Mouse (Mus musculus) hindbrain, embryonic 13.5 days (tissue): ENCODE data around the gene Mrpl28. TPM values are rescaled to one million over a fixed set of nuclear protein-coding genes. Genes with fewer than 3 reads are reported as not detected.
"Not testable (repeated sequence)": the region's sequence is repeated elsewhere in the genome, so short reads cannot be mapped to it uniquely, and the experiment has no call there.

Experiments used
- ATAC-seq: fragments of 200-750 bp; cut with Nextera tagmentation; 2 replicates; pipeline ENCODE4 v1.8.0; 2017; ENCODE audit warnings: moderate TSS enrichment; ENCODE audit not compliant: low FRiP score
- H3K27ac ChIP-seq: fragments of 300-500 bp; sonication (generic); 2 replicates; pipeline ENCODE4 v1.5.1; 2015; ENCODE audit warnings: inconsistent platforms, mild to moderate bottlenecking, moderate library complexity
- H3K27me3 ChIP-seq: fragments of 300-500 bp; sonication (generic); 2 replicates; pipeline ENCODE4 v1.6.1; 2015; ENCODE audit warnings: mild to moderate bottlenecking, inconsistent platforms
- H3K36me3 ChIP-seq: fragments of 300-500 bp; sonication (generic); 2 replicates; pipeline ENCODE4 v1.6.1; 2015; ENCODE audit warnings: mild to moderate bottlenecking, inconsistent platforms
- H3K4me1 ChIP-seq: fragments of 300-500 bp; sonication (generic); replicated peaks from 2 replicates; pipeline ENCODE4 v1.6.1; 2015; ENCODE audit warnings: inconsistent platforms
- H3K4me2 ChIP-seq: fragments of 300-500 bp; sonication (generic); 2 replicates; pipeline ENCODE4 v1.6.1; 2015; ENCODE audit warnings: inconsistent platforms, mild to moderate bottlenecking, moderate library complexity
- H3K4me3 ChIP-seq: fragments of 300-500 bp; sonication (generic); 2 replicates; pipeline ENCODE4 v1.5.1; 2015; ENCODE audit warnings: mild to moderate bottlenecking, inconsistent platforms
- H3K9ac ChIP-seq: fragments of 300-500 bp; sonication (generic); 2 replicates; pipeline ENCODE4 v1.6.1; 2015; ENCODE audit warnings: mild to moderate bottlenecking, inconsistent platforms
- H3K9me3 ChIP-seq: fragments of 300-500 bp; sonication (generic); 2 replicates; pipeline ENCODE4 v1.6.1; 2016; ENCODE audit warnings: inconsistent platforms
- WGBS: fragments of 180-500 bp; shearing (Covaris S2); methylation state at CpG from one replicate; pipeline ENCODE4 v1.1.7; 2015; 5-methylcytosine and 5-hydroxymethylcytosine counted together
- polyA plus RNA-seq: library from polyadenylated mRNA; unstranded; fragments of >200 nt; fragmentation: Nextera tagmentation; extraction: Ambion mirVana; gene quantifications from 2 replicates; pipeline ENCODE4 v1.2.1, GENCODE M21; 2015

The Mrpl28 gene
- polyA plus RNA-seq, 1 experiment from 2014 or later, result 178 TPM

DNA sequence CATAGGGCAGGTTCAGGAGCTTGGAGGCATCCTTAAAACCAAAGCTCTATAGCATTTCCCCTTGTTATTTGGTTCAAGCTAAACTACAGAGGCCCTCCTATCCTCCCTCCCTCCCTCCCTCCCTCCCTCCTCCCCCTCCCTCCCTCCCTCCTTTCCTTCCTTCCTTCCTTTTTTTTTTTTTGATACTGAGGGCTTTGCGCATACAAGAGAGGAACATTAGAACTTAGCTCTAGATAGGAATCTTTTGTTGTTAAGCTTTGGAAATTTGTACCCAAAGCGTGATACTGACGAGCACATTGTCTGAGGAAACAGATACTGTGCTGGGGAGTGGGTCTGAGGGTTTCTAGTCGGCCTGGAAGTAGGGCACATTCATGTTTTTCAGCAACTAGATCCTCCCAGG is 17.7 kb upstream of the Mrpl28 start:
- H3K4me3 ChIP-seq, result no peak overlapping the region
- H3K9ac ChIP-seq, result no peak overlapping the region
- H3K4me1 ChIP-seq, result no peaks in the 10 kb centered on the region
- 75% methylated on average over 4 of the region's 4 CpGs for WGBS
- H3K9me3 ChIP-seq, result no peaks in the 10 kb centered on the region
- H3K27ac ChIP-seq, result no peak overlapping the region
- H3K4me2 ChIP-seq, result no peak overlapping the region
- no peaks in the 10 kb centered on the region for H3K36me3 ChIP-seq
- ATAC-seq, result no peak
- peaks cover 6% of the 10 kb centered on the region for H3K27me3 ChIP-seq

DNA sequence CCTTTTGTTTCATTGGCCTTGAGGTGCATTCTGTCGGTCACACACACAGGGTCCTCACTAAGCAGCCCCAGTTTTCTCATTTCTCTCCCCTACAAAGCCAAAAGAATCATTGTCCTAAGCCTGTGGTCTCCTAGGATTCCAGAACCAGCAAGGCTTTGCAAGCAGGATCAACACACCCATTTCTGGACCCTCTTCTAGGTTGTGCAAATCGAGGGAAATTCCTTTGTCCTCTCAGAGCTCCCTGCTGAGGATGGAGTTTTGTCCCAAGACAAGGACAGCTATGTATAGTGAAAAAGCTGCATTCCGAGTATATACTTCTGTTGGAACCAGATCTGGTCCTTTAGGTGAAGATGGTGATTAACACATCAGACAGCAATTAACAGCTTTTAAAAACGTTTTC is 13.1 kb upstream of the Mrpl28 start:
- WGBS, result 25% methylated on average over 4 of the region's 4 CpGs
- Histone ChIP-seq H3K4me1 (peaks cover 7% of the 10 kb centered on the region), H3K27me3 (peaks cover 44% of the 10 kb centered on the region), H3K4me2 (no peak overlapping the region), H3K4me3 (no peak overlapping the region), H3K9me3 (no peaks in the 10 kb centered on the region), H3K36me3 (no peaks in the 10 kb centered on the region), H3K9ac (no peak overlapping the region), H3K27ac (no peak overlapping the region)
- no peak for ATAC-seq

DNA sequence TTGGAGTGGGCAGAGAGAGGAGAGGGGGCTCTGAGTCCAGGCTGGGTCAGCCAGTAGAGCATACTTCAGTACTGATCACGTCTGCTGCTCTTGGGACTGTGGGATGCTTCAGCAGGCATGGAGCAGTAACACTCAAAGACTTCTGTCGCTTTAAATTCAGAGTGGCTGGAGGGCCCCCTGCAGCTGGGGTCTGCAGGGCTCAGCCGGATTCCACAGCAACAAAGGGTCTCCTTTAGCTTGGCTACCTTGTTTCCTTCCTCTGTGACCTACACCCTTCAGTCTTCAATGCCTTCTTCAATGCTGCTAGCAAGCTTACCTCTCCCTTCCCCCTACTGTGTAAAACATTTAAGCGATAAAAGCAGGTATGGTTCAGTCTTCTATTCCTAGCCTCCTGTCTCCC is 12.3 kb upstream of the Mrpl28 start:
- Histone ChIP-seq H3K4me3 (no peak overlapping the region), H3K9me3 (no peaks in the 10 kb centered on the region), H3K4me2 (no peak overlapping the region), H3K36me3 (no peaks in the 10 kb centered on the region), H3K27ac (no peak overlapping the region), H3K4me1 (peaks cover 7% of the 10 kb centered on the region), H3K27me3 (peaks cover 53% of the 10 kb centered on the region), H3K9ac (no peak overlapping the region)
- 2% methylated on average over 4 of the region's 4 CpGs for WGBS
- ATAC-seq, result no peak

DNA sequence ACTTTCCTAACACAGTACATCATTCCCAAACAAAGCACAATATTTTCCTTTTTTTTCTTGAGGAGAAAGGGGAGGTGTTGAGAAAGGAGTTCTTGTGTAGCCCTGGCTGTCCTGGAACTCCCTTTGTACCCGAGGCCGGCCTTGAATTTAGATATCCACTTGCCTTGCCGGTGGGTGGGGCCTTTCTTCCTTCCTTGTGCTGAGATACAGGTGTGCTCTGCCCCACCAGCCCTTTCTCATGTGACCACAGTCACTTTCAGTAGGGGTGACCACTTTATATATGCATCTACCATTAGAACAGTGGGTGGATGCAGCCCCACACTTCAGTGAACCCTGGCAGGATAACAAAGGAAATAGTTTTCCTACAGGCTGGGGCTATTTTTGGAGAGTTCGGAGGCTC is 11.6 kb upstream of the Mrpl28 start:
- H3K36me3 ChIP-seq, result no peaks in the 10 kb centered on the region
- H3K4me3 ChIP-seq, result no peak overlapping the region
- no peaks in the 10 kb centered on the region for H3K9me3 ChIP-seq
- H3K4me1 ChIP-seq, result peaks cover 7% of the 10 kb centered on the region
- ATAC-seq, result no peak
- peaks cover 60% of the 10 kb centered on the region for H3K27me3 ChIP-seq
- no peak overlapping the region for H3K27ac ChIP-seq
- WGBS, result 21% methylated on average over 4 of the region's 4 CpGs
- H3K4me2 ChIP-seq, result no peak overlapping the region
- no peak overlapping the region for H3K9ac ChIP-seq

DNA sequence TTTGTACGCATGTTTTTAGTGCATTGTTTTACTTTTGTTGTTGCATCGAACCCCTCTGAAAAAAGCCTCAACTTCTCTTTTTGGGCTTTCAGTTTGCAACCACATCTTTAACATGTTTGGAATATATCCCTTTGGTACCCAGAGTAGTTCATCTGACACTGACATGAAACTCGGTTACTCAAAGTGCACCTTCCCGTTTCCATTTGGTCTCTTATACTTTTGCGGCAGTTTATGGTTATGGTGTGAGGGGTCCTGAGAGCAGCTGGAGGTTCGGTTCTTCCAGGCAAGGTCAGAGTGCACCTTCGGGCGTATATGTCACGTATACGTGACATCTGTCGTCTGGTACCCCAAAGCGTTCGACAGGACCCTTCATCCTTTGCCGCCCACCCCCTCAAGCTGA is 10.5 kb upstream of the Mrpl28 start:
- H3K9me3 ChIP-seq, result no peaks in the 10 kb centered on the region
- peaks cover 70% of the 10 kb centered on the region for H3K27me3 ChIP-seq
- H3K9ac ChIP-seq, result peak overlapping the region; percentile 88
- peaks cover 7% of the 10 kb centered on the region for H3K4me1 ChIP-seq
- H3K36me3 ChIP-seq, result no peaks in the 10 kb centered on the region
- peak; percentile 2; the same call in 1 of the 2 replicates for ATAC-seq
- H3K4me2 ChIP-seq, result peak overlapping the region; percentile 93
- WGBS, result 17% methylated on average over 14 of the region's 14 CpGs
- H3K27ac ChIP-seq, result peak overlapping the region; percentile 64; the same call in 1 of the 2 replicates
- H3K4me3 ChIP-seq, result peak overlapping the region; percentile 68

DNA sequence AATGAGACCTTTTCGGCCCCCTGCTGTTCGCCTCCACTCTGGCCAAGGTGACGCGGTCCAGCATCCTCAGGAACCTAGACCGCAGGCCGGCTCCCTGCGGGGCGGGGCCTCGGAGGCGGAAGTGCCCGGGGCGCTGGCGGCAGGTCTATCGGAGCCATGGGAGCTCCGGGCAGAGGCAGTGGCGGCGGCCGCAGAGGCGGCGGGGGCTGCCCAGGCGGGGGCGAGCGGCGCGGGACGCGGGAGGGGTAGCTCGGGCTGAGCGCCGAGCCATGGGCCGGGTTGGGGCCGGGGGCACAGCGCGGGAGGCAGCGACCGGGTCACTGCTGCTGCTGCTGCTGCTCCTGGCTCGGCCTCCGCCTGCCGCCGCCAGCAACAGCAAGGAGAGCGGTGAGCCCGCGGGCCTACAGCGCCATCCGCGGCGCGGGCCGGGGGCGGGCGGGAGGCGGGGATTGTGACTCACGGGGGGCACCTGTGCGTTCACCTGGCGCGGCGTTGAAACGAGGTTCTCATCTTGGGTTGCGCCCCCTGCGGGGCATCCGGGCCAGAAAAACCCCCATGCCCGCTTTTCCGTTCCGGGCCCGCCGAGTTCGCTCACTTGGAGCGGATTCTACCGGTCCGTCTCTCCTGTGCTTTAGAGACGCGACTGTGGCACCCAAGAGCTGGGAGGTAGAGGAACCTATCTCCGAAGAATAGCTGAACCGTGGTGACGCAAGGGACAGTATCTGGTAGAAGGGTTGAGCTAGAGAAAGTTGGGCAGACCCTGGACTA is 9.9 kb upstream of the Mrpl28 start, which contains the start of gene Tmem8:
Gene Tmem8, plus strand, starts transcription at position 119 of the 768 bp plus-strand sequence.
- peaks cover 7% of the 10 kb centered on the region for H3K4me1 ChIP-seq
- H3K36me3 ChIP-seq, result no peaks in the 10 kb centered on the region
- peak within 1 kb of the TSS; percentile 68 for H3K4me3 ChIP-seq
- H3K4me2 ChIP-seq, result peak within 1 kb of the TSS; percentile 93
- peak within 1 kb of the TSS; percentile 88 for H3K9ac ChIP-seq
- 1% methylated on average over 64 of the region's 75 CpGs for WGBS
- H3K27ac ChIP-seq, result peak within 1 kb of the TSS; percentile 64
- peaks cover 75% of the 10 kb centered on the region for H3K27me3 ChIP-seq
- peak; percentile 57 for ATAC-seq
- no peaks in the 10 kb centered on the region for H3K9me3 ChIP-seq

DNA sequence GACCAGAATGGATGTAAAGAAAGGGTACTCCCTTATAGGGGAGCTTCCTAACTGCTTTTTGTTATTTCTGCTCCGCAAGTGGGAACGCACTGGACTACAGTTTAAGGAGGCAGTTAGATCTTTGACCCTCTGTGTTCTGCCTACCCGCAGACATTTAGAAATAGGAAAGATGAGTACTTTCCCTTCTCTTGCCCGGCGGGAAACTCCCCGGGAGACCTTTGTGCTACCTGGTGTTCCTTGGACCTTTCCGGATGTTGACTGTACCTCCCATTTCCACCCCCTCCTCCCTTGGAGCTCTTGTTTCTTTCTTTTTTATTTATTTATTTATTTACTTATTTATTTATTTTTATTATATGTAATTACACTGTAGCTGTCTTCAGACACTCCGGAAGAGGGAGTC is 9.2 kb upstream of the Mrpl28 start:
- peak overlapping the region; percentile 68 for H3K4me3 ChIP-seq
- WGBS, result 9% methylated on average over 8 of the region's 8 CpGs
- H3K9me3 ChIP-seq, result no peaks in the 10 kb centered on the region
- H3K27me3 ChIP-seq, result peaks cover 82% of the 10 kb centered on the region
- peak overlapping the region; percentile 88 for H3K9ac ChIP-seq
- no peak for ATAC-seq
- no peak overlapping the region for H3K27ac ChIP-seq
- peaks cover 7% of the 10 kb centered on the region for H3K4me1 ChIP-seq
- no peaks in the 10 kb centered on the region for H3K36me3 ChIP-seq
- peak overlapping the region; percentile 93 for H3K4me2 ChIP-seq

DNA sequence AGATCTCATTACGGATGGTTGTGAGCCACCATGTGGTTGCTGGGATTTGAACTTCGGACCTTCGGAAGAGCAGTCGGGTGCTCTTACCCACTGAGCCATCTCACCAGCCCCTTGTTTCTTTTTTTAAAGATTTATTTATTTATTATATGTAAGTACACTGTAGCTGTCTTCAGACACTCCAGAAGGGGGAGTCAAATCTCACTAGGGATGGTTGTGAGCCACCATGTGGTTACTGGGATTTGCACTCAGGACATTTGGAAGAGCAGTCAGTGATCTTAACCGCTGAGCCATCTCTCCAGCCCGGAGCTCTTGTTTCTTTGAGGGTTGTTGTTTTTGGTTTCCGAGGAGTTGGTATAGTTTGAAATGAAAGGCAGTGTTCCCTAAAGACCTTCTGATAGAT is 8.8 kb upstream of the Mrpl28 start:
- H3K4me2 ChIP-seq, H3K4me1 ChIP-seq, H3K4me3 ChIP-seq, H3K27ac ChIP-seq, H3K9ac ChIP-seq, H3K9me3 ChIP-seq, ATAC-seq, H3K36me3 ChIP-seq: not testable (repeated sequence)
- peaks cover 86% of the 10 kb centered on the region for H3K27me3 ChIP-seq
- 71% methylated on average over 7 of the region's 7 CpGs for WGBS

DNA sequence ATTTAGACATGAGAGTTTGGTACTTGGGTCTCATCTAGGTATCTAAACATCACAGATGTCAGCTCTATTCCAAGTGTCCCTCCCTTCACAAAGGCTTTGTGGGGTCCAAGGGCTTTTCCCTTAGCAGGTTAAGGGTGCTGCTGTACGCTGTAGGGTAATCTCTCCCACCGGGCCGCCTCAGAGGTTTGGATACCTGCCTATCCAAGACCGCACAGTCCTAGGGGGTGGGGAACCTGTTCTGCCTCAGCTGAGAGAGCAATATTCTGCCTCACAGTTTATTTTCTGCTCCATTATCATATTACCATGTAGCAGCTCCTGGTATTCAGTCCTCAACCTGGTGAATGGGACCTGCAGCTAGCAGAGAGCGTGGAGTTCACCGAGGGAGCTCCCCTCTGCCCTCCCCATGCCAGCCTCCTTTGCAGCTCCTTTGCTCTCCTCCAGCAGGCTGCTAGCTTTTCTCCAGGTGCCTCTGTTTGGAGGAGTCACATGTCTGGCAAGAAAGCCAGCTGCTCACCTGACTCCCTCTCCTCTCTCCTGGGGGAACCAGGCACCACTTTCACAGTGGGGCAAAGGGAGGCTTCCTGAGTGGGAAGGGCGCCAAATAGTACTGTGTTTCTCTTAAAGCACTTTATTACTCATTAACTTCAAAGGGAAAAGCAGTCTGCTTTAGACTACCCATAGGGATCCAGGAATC is 7.9 kb upstream of the Mrpl28 start:
- Histone ChIP-seq H3K4me1 (peaks cover 12% of the 10 kb centered on the region), H3K36me3 (no peaks in the 10 kb centered on the region), H3K4me3 (no peak overlapping the region), H3K27ac (no peak overlapping the region), H3K9ac (no peak overlapping the region), H3K27me3 (peaks cover 83% of the 10 kb centered on the region), H3K9me3 (no peaks in the 10 kb centered on the region), H3K4me2 (no peak overlapping the region)
- 85% methylated on average over 7 of the region's 7 CpGs for WGBS
- no peak for ATAC-seq

DNA sequence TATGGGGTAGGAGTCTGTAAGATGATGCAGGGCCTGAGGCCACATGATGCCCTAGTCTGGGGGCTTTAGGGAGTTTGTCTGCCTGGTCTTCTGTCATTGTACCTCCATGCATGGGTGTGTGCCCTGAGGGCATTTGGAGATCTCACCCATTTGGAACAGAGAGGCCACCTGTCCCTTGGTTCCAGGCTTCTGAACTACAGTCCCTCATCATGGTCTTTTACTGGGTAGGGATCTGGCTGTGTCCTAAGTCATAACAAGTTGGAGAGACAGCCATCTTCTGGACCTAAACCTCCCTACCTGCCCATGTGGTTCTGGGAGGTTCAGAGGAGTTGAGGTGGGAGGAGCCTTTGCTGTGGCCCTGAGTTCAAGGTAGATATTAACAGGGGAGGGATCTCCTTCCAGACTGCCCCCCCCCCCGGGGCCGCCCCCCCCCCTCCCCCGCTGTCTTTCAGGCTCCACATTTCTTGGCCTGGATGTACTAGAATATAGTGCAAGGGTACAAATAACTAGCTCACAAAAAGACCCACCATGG is 7.3 kb upstream of the Mrpl28 start:
- H3K9me3 ChIP-seq, result no peaks in the 10 kb centered on the region
- 50% methylated on average over 1 of the region's 3 CpGs for WGBS
- H3K27me3 ChIP-seq, result peaks cover 78% of the 10 kb centered on the region

DNA sequence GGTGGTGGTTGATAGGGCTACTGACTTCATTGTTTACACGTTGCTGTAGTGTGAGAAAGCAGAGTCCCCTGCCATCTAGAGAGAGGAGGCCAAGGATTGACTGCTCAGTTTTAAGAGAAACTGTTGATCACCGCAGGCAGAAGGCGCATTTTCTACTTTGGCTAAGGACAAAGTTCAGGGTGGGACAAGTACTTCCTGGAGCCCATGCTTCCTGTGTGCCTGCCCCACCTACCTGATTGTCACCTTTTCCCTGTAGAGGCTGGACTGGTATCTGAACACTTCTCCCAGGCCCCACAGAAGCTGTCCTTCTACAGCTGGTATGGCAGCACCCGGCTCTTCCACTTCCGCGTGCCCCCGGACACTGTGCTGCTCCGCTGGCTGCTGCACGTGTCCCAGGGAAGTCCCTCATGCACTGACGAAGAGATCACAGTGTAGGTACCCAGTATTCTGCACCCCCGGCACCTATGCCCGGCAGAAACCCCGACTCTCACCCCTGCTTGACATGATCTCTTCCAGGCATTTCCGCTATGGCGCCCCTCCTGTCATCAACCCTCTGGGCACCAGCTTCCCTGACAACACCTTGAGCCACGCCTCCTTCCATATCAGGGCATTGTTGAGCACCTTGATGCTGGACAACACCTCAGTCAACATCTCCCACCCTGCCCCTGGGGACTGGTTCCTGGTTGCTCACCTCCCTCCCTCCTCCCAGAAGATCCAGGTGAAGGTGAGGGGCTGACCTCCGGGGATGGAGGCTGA is 6.6 kb upstream of the Mrpl28 start:
- Histone ChIP-seq H3K27me3 (peaks cover 73% of the 10 kb centered on the region), H3K4me3 (no peak overlapping the region), H3K4me2 (no peak overlapping the region), H3K4me1 (peaks cover 13% of the 10 kb centered on the region), H3K9me3 (no peaks in the 10 kb centered on the region), H3K27ac (no peak overlapping the region), H3K36me3 (no peaks in the 10 kb centered on the region), H3K9ac (no peak overlapping the region)
- 87% methylated on average over 17 of the region's 17 CpGs for WGBS
- ATAC-seq, result no peak

More for the DNA sequence above, 7.3 kb upstream of the Mrpl28 start:
- Histone ChIP-seq H3K27ac (no peak overlapping the region), H3K4me3 (no peak overlapping the region), H3K36me3 (no peaks in the 10 kb centered on the region), H3K4me1 (peaks cover 13% of the 10 kb centered on the region), H3K4me2 (no peak overlapping the region), H3K9ac (no peak overlapping the region)
- ATAC-seq, result no peak
